Mouse (Mus musculus) left cerebral cortex, postnatal 4 days (tissue): ENCODE results near the gene Gm11492. TPM values are rescaled to one million over a fixed set of nuclear protein-coding genes. Genes with fewer than 3 reads are reported as not detected.

Experiments
- DNase-seq: peaks from one replicate; pipeline ENCODE4 v3.0.0-alpha.2; 2022
- intact Hi-C: fragments of 180-260 bp; cut with DNase I; formaldehyde crosslinking; loops from one replicate; pipeline ENCODE4 v1.15.1; 2025
- total RNA-seq, 2 experiments: library from RNA; stranded (reverse); gene quantifications; 2 replicates each; pipeline ENCODE4 v1.2.3; 2021

Gm11492 gene
- total RNA-seq = not detected

DNA sequence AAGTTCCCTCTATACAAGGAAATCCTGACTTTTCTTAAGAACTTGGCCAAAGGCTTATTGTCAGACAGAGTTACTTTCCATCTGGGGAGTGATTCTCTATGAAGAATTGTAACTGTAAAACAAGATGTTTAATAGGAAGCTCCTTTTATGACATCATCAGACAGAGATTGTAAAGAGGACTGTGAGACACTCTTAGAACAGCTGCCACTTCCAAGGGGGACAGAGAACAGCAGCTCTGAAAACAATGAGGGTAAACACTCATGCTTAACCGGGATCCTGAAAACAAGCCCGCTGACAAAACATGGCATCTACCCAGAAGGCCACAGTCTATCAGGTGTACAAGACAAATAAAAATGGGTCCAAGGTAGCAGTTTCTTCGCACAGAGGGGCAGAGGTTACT, at the start of gene Gm11492:
Gm11492 (plus strand) TSS at position 153 of the 400 bp plus-strand sequence.
- intact Hi-C loops = no loop called here
- no peak for DNase-seq

DNA sequence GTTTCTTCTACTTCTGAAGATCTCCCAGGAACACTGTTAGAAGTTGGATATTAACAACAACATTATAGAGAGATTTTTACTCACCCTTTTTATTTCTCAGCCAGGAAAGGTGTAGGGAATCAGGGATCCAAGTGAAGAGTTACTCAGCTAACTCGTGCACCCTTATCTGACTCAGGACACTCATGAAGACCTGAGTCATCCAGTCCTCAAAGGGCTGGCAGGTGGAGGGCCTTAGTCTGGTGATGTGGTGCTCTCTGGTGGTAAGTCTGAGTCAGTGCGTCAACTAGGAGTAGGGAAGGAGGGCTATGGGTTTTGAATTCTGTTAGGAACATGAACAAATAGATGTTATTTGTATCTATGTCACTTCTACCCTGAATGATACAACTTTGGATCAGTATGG, 47.2 kb upstream of the Gm11492 start:
- intact Hi-C loops = no loop called here
- peak; percentile 24 for DNase-seq

GRCm38 (mm10) chr11:87523466-87523865, 43.0 kb upstream of the Gm11492 start:
- DNase-seq = no peak
- intact Hi-C loops = no loop called here

GRCm38 (mm10) chr11:87523967-87524366, 42.5 kb upstream of the Gm11492 start:
- intact Hi-C loops = no loop called here
- DNase-seq = no peak

GRCm38 (mm10) chr11:87524780-87525179, 41.7 kb upstream of the Gm11492 start:
- intact Hi-C loops = no loop called here
- DNase-seq = no peak

GRCm38 (mm10) chr11:87527364-87527763, 39.1 kb upstream of the Gm11492 start:
- DNase-seq = no peak
- intact Hi-C loops = no loop called here

GRCm38 (mm10) chr11:87527990-87528389, 38.5 kb upstream of the Gm11492 start:
- intact Hi-C loops = no loop called here

GRCm38 (mm10) chr11:87531695-87532094, 34.8 kb upstream of the Gm11492 start:
- DNase-seq = no peak
- intact Hi-C loops = no loop called here

More at GRCm38 (mm10) chr11:87527990-87528389, 38.5 kb upstream of the Gm11492 start:
- DNase-seq = no peak

DNA sequence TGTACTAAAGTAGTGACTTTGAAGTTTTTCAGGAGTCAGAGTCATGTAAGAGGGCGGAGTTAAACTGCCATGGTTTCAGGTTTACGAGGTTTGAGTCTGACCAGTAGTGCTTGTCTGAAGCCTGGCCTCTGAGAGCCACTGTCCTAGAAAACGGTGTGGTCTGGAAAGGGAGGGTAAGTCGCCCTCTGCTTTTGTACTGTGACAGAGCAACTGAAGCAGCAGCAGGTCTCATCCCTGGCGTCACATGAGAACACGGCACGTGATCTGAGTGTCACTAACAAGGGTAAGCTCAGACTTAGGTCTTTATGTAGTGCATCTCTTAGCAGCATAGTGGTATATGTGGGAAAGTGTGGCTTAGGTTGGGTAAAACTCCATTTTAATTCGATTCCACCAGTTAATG, 24.2 kb upstream of the Gm11492 start:
- intact Hi-C loops = no loop called here

GRCm38 (mm10) chr11:87542906-87543305, 23.5 kb upstream of the Gm11492 start:
- intact Hi-C loops = no loop called here
- peak; percentile 78 for DNase-seq

More for the DNA sequence above, 24.2 kb upstream of the Gm11492 start:
- peak; percentile 22 for DNase-seq

- intact Hi-C loops = no loop called here
- no peak for DNase-seq
Observed at GRCm38 (mm10) chr11:87553342-87553741, 13.1 kb upstream of the Gm11492 start.

DNA sequence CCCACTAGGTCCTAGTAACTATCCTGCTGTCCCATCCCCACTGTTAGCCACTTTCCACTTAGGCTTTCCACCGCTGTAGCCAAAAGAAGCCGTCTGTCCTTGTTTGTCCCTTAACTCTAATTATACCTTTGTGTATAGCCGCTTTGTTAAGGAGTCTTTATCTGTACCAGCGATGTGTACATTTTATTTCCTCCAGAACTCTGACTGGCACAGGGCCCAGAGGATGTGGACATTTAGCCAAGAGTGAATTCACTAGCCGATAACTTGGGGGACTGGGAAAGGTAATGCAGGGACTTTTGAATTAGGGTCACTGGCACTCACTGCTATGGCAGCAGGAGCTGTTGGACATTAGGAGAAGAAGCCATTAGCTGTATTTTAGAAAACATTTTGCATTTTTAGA, 12.1 kb upstream of the Gm11492 start:
- DNase-seq = no peak
- intact Hi-C loops = no loop called here

GRCm38 (mm10) chr11:87555106-87555703, 11.2 kb upstream of the Gm11492 start:
- intact Hi-C loops = no loop called here
- DNase-seq = no peak

- intact Hi-C loops = no loop called here
- DNase-seq = no peak
Observed at GRCm38 (mm10) chr11:87561208-87561607, 5.2 kb upstream of the Gm11492 start.

DNA sequence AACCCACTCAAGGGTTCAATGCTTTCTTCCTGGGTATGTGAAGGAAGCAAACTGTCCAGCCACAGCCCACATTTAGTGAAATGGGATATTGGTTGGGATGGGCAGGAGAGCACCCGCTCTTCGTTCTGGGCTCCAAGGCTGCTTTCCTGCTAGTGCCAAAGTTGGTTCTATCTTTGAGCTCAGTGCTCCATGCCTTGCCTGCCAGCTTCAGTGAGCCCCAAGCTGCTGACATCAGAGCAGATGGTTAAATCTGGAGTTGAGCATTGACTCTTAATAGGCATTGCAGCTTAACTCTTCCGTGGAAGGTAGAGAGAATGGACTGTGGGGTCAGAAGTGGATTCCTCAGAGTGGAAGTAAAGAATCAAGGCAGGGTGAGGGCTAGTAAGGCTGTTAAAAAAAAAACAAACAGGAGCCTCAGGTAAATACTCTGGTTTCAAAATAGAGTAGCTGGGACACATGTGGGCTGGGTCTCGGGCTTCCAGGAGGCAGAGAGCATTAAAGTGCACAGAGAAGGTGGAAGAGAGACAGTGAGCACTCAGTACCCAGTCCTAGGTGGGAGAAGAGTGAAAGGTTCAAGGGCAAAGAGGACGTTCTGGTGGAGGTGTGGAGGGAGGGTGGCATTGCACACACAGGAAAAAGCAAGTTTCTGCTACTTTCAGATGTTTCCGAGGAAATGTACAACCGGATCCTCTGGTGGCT, 2.0 kb downstream of the Gm11492 start, which contains the start of gene Sept4:
Sept4 (plus strand) TSS at position 649 of the 699 bp plus-strand sequence.
- no peak for DNase-seq
- intact Hi-C loops = no loop called here

DNA sequence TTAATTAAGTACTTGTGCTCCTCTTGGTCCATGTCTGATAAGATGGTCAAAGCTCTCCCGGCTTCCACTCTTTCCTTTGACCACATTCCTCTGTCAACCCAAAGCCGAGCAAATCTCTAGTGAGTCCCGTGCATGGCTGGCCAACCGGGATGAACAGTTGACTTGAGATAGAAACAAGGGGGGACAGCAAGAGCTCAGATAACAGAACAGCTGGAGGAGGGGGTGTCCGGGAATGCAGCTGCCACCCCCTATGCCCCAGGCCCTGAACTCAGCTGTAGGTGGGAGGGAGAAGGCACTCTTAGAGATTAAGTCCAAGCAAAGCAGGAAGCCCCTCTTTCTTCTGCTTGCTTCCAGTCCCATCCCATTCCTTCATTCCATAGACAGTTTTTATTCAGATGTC, 4.3 kb downstream of the Gm11492 start:
- intact Hi-C loops = no loop called here
- DNase-seq = no peak

GRCm38 (mm10) chr11:87571361-87571950, 5.0 kb downstream of the Gm11492 start:
- no peak for DNase-seq
- intact Hi-C loops = no loop called here

- DNase-seq = peak; percentile 71
- intact Hi-C loops = no loop called here
Observed at GRCm38 (mm10) chr11:87573751-87574150, 7.3 kb downstream of the Gm11492 start.

DNA sequence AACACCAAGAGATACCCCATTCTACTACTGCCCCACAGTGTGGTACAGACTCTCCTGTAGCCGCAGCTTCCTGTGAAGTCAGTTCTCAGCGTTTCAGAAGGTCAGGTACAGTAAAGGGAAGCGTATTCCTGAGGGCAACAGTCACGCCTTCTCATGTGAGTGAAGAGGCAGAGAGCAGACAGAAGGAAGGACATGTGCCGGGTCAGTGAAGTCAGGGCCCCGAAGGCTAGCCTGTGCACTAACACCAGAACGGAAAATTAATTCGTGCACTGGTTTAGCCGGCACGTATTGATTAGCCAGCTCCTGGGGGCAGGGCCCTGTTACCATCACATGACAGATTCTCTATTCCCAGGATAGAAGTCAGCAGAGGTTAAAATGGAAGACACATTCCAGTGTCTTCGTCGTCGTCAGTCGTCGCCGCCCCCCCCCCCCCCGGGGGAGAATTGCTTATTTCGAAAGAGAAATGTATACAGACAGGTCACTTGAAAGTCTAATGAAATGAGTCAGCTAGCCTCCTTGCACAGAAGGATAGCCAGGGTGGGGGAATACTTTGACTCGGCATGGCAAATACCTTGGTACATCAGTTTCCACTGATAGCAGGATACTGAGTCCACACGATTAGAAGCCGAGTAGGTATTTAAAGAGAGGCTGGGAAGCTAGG, 8.2 kb downstream of the Gm11492 start:
- no peak for DNase-seq
- intact Hi-C loops = no loop called here

DNA sequence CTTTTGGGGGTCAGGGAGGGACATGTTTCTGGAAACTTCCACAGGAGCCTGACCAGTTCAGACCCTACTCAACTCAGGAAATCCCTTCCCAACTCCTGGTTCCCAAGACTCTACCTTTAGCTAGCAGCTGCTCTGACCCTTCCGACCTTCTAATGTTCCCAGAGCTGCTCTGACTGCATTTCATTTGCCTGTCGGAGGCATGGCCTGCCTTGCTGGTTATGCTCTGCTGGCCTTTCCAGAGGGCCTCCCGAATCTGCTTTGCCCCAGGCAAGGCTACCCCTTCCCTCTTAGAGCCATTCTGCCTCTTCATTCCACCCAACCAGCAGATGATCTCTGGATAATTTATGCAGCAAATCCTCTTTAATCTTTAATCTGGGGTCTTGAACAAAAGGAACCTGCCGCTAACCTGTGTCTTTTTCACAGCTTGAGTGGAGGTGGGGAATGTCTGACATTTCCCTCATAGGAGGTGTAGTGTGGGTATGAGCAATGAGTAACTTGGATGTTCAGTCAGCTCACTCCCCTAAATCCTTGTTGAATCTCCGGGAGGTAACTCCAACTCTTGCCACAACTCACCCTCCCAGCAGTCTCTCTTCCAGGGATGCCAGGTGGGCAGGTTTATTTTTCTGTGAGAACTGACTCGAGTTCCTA, 11.3 kb downstream of the Gm11492 start:
- no peak for DNase-seq
- intact Hi-C loops = no loop called here
